Mouse (Mus musculus): Measurements from ENCODE around the gene Evx2. TPM values are rescaled to one million over a fixed set of nuclear protein-coding genes. Genes with fewer than 3 reads are reported as not detected.

Gene Evx2
- total and polyA plus RNA-seq, 3 experiments = not detected

GRCm38 (mm10) chr2:74686988-74687697, 27.8 kb upstream of the Evx2 start (continued):
- no peak for TF ChIP-seq MYC (IDR thresholded peaks at IDR 0.05; ENCODE audit: low read depth, low read length)
- TF ChIP-seq SIN3A (IDR thresholded peaks at IDR 0.05; ENCODE audit: low read length) = no peak

- peaks cover 0 to 2% of the 10 kb centered on the region in 2 experiments; a peak in 3 of 4 replicates for H3K27me3 ChIP-seq (ENCODE audit: control insufficient read depth in 1 of 2, insufficient read depth in 2 of 2, low read length in 2 of 2)
- peak; percentile 37 for DNase-seq (ENCODE audit: low read depth, low spot score)
- H3K4me1 ChIP-seq (ENCODE audit: control insufficient read depth in 1 of 2, insufficient read depth in 2 of 2, low read length in 2 of 2) = no peaks in the 10 kb centered on the region
- H3K36me3 ChIP-seq (ENCODE audit: control insufficient read depth in 1 of 2, insufficient read depth in 2 of 2, low read length in 2 of 2) = no peaks in the 10 kb centered on the region
- H3K79me2 ChIP-seq (ENCODE audit: control insufficient read depth, insufficient read depth, low read length, poor library complexity) = no peaks in the 10 kb centered on the region
- H3K27ac ChIP-seq (ENCODE audit: control insufficient read depth, low read depth, low read length) = no peak overlapping the region
- no peak overlapping the region for H3K9ac ChIP-seq (ENCODE audit: control insufficient read depth, low read depth, low read length, poor library complexity, severe bottlenecking)
- H3K4me3 ChIP-seq (ENCODE audit: control insufficient read depth in 1 of 2, insufficient read depth in 1 of 2, low read depth in 2 of 2, low read length in 2 of 2) = no peak overlapping the region
- no peaks in the 10 kb centered on the region for H3K9me3 ChIP-seq (replicated peaks; ENCODE audit: insufficient read depth, low read length)
- TF ChIP-seq CTCF (IDR thresholded peaks at IDR 0.05 in 2 of 3, conservative IDR thresholded peaks at IDR 0.05 in 1 of 3; ENCODE audit: control insufficient read depth in 1 of 3, insufficient read depth in 1 of 3, low read depth in 2 of 3, low read length in 3 of 3, poor library complexity in 1 of 3, severe bottlenecking in 1 of 3) = peak in 2 of 3 experiments; percentile 45 to 58; a peak in 5 of 6 replicates
- no peak for TF ChIP-seq MAFK (IDR thresholded peaks at IDR 0.05; ENCODE audit: borderline replicate concordance, low read depth, low read length)
- no peak for TF ChIP-seq POLR2AphosphoS5 (IDR thresholded peaks at IDR 0.05; ENCODE audit: borderline replicate concordance, low read depth, low read length)
- no peak for TF ChIP-seq HCFC1 (IDR thresholded peaks at IDR 0.05; ENCODE audit: low read depth, low read length)
- TF ChIP-seq NELFE (IDR thresholded peaks at IDR 0.05; ENCODE audit: low read depth, low read length) = no peak
- no peak for TF ChIP-seq GABPA (IDR thresholded peaks at IDR 0.05; ENCODE audit: low read depth, low read length)
- peak; percentile 45 for TF ChIP-seq SMC3 (IDR thresholded peaks at IDR 0.05; ENCODE audit: low read depth, low read length)
- TF ChIP-seq SIN3A (IDR thresholded peaks at IDR 0.05; ENCODE audit: low read length) = no peak
- TF ChIP-seq ZC3H11A (IDR thresholded peaks at IDR 0.05; ENCODE audit: low read depth, low read length) = peak; percentile 16; the same call in 1 of the 2 replicates
- no peak for TF ChIP-seq ZMIZ1 (IDR thresholded peaks at IDR 0.05; ENCODE audit: low read depth, low read length)
- TF ChIP-seq ZNF384 (IDR thresholded peaks at IDR 0.05; ENCODE audit: low read depth, low read length) = peak; percentile 87
- TF ChIP-seq RAD21 (IDR thresholded peaks at IDR 0.05; ENCODE audit: low read depth, low read length) = peak; percentile 19
Observed at GRCm38 (mm10) chr2:74686301-74686987, 27.1 kb upstream of the Evx2 start.

GRCm38 (mm10) chr2:74685059-74685603, 25.8 kb upstream of the Evx2 start:
- DNase-seq (ENCODE audit: low read depth, low spot score) = no peak
- H3K4me1 ChIP-seq (ENCODE audit: control insufficient read depth in 1 of 2, insufficient read depth in 2 of 2, low read length in 2 of 2) = no peaks in the 10 kb centered on the region
- peaks cover 0 to 2% of the 10 kb centered on the region in 2 experiments; a peak in 3 of 4 replicates for H3K27me3 ChIP-seq (ENCODE audit: control insufficient read depth in 1 of 2, insufficient read depth in 2 of 2, low read length in 2 of 2)
- no peaks in the 10 kb centered on the region for H3K79me2 ChIP-seq (ENCODE audit: control insufficient read depth, insufficient read depth, low read length, poor library complexity)
- H3K36me3 ChIP-seq (ENCODE audit: control insufficient read depth in 1 of 2, insufficient read depth in 2 of 2, low read length in 2 of 2) = no peaks in the 10 kb centered on the region
- H3K9ac ChIP-seq (ENCODE audit: control insufficient read depth, low read depth, low read length, poor library complexity, severe bottlenecking) = no peak overlapping the region
- no peak for TF ChIP-seq MAX (IDR thresholded peaks at IDR 0.05; ENCODE audit: low read length)
- TF ChIP-seq RCOR1 (IDR thresholded peaks at IDR 0.05; ENCODE audit: low read depth, low read length) = no peak
- TF ChIP-seq EP300 (IDR thresholded peaks at IDR 0.05; ENCODE audit: low read depth in 1 of 2, low read length in 2 of 2) = no peak
- TF ChIP-seq TAL1 (IDR thresholded peaks at IDR 0.05; ENCODE audit: low read length) = no peak
- H3K4me3 ChIP-seq (ENCODE audit: control insufficient read depth in 1 of 2, insufficient read depth in 1 of 2, low read depth in 2 of 2, low read length in 2 of 2) = no peak overlapping the region
- H3K27ac ChIP-seq (ENCODE audit: control insufficient read depth, low read depth, low read length) = no peak overlapping the region
- H3K9me3 ChIP-seq (replicated peaks; ENCODE audit: insufficient read depth, low read length) = no peaks in the 10 kb centered on the region
